Mouse (Mus musculus) cerebellum, adult 2 months (tissue): ENCODE data around the gene Sstr3.

Experiments
- CTCF ChIP-seq: fragments of 200-500 bp; IDR thresholded peaks from 2 replicates; pipeline ENCODE4 v1.5.1; 2011; ENCODE audit warnings: low read depth, mild to moderate bottlenecking, control low read depth, low read length, moderate library complexity, borderline replicate concordance; ENCODE audit not compliant: insufficient read depth
- POLR2A ChIP-seq: fragments of 200-500 bp; IDR thresholded peaks from 2 replicates; pipeline ENCODE4 v1.6.1; 2011; ENCODE audit warnings: low read length, control low read depth, borderline replicate concordance; ENCODE audit not compliant: insufficient read depth

DNA sequence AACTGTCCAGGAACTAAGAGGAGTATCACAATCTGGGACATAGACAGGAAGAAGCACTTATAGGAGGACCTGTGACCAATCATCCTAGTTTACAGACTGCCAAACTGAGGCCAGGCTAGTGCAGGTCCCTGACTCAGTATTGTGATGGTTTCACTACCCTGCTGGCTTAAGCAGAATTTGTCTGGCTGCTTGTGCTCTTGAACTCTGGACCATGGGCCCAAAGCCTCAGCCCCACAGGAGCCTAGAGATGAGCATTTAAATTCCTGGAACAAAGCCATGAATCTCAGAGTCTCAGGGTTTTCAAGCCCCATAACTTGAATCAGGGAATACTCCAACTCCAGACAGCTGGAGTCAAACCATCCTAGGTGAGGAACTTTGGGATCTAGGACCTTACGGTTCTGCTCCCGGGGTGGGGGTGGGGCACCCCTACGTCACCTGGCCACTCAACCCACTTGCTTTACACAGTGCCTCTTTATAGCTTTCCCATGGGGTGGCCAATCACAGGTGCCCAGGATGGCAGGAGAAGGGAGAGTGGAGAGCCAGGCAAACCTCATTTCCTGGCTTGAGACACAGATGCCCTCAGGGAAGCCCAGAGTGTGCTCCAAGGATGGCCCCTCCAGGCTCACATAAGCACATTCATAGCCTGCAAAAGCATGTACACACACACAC is 2.3 kb downstream of the Sstr3 start:
- TF ChIP-seq POLR2A (no peak), CTCF (no peak)
